Mouse (Mus musculus) liver, embryonic 11.5 days (tissue): ENCODE measurements around the gene Smim20. TPM values are rescaled to one million over a fixed set of nuclear protein-coding genes. Genes with fewer than 3 reads are reported as not detected.

Experiments used
- ATAC-seq: fragments of 200-750 bp; cut with Nextera tagmentation; replicated peaks from 2 replicates; pipeline ENCODE4 v1.8.0; 2017; ENCODE audit warnings: moderate number of reproducible peaks, mild to moderate bottlenecking, moderate TSS enrichment, moderate library complexity; ENCODE audit not compliant: low FRiP score
- DNase-seq: peaks from one replicate; pipeline ENCODE4 v3.0.0-alpha.2; 2017; ENCODE audit warnings: low spot score
- H3K27ac ChIP-seq: fragments of 300-500 bp; sonication (generic); 2 replicates; pipeline ENCODE4 v1.5.1; 2014; ENCODE audit warnings: mild to moderate bottlenecking, low read depth, low read length, control low read depth
- H3K27me3 ChIP-seq: fragments of 300-500 bp; sonication (generic); replicated peaks from 2 replicates; pipeline ENCODE4 v1.6.1; 2014; ENCODE audit warnings: low read length, mixed read lengths; ENCODE audit not compliant: control insufficient read depth, insufficient read depth
- H3K36me3 ChIP-seq: fragments of 300-500 bp; sonication (generic); 2 replicates; pipeline ENCODE4 v1.6.1; 2014; ENCODE audit warnings: mild to moderate bottlenecking, low read length, moderate library complexity, mixed read lengths; ENCODE audit not compliant: control insufficient read depth, insufficient read depth
- H3K4me1 ChIP-seq: fragments of 300-500 bp; sonication (generic); replicated peaks from 2 replicates; pipeline ENCODE4 v1.6.1; 2014; ENCODE audit warnings: low read length, mixed read lengths; ENCODE audit not compliant: control insufficient read depth, insufficient read depth
- H3K4me2 ChIP-seq: fragments of 300-500 bp; sonication (generic); 2 replicates; pipeline ENCODE4 v1.6.1; 2014; ENCODE audit warnings: mild to moderate bottlenecking, control low read depth, moderate library complexity
- H3K4me3 ChIP-seq: fragments of 300-500 bp; sonication (generic); 2 replicates; pipeline ENCODE4 v1.5.1; 2014; ENCODE audit warnings: low read depth, low read length, control low read depth
- H3K9ac ChIP-seq: fragments of 300-500 bp; sonication (generic); 2 replicates; pipeline ENCODE4 v1.6.1; 2014; ENCODE audit warnings: low read depth, low read length, control low read depth
- H3K9me3 ChIP-seq: fragments of 300-500 bp; sonication (generic); 2 replicates; pipeline ENCODE4 v1.6.1; 2016; ENCODE audit warnings: low read length, inconsistent platforms, mixed read lengths; ENCODE audit not compliant: control insufficient read depth
- WGBS: fragments of 180-500 bp; shearing (Covaris S2); extraction: QIAGEN DNeasy Blood & Tissue Kit; methylation state at CpG from one replicate; pipeline ENCODE4 v1.1.7; 2014; 5-methylcytosine and 5-hydroxymethylcytosine counted together
- polyA plus RNA-seq: library from polyadenylated mRNA; unstranded; fragments of >200 nt; fragmentation: Nextera tagmentation; extraction: Ambion mirVana; gene quantifications from 2 replicates; pipeline ENCODE4 v1.2.1, GENCODE M21; 2014

Gene Smim20
- polyA plus RNA-seq, 1 experiment from 2014 or later = 64.4 TPM

- H3K4me2 ChIP-seq = no peak overlapping the region
- 74% methylated on average over 13 of the region's 13 CpGs for WGBS
- no peaks in the 10 kb centered on the region for H3K9me3 ChIP-seq
- peaks cover 11% of the 10 kb centered on the region for H3K4me1 ChIP-seq
- no peak overlapping the region for H3K4me3 ChIP-seq
- H3K9ac ChIP-seq = no peak overlapping the region
- no peak for ATAC-seq
- no peaks in the 10 kb centered on the region for H3K27me3 ChIP-seq
- 0 out of 2 replicates have a peak, but pooled peaks cover 2% of the 10 kb centered on the region for H3K36me3 ChIP-seq
- H3K27ac ChIP-seq = no peak overlapping the region
- DNase-seq = no peak
Measured at GRCm38 (mm10) chr5:53270947-53271711, 4.2 kb downstream of the Smim20 start.

GRCm38 (mm10) chr5:53272626-53273025, 5.7 kb downstream of the Smim20 start:
- 95% methylated on average over 4 of the region's 4 CpGs for WGBS
- no peak overlapping the region for H3K9ac ChIP-seq
- no peak overlapping the region for H3K4me3 ChIP-seq
- DNase-seq (no peak), ATAC-seq (no peak)
- no peak overlapping the region for H3K27ac ChIP-seq
- H3K4me2 ChIP-seq = no peak overlapping the region
- peaks cover 9% of the 10 kb centered on the region; the same call in 1 of the 2 replicates for H3K4me1 ChIP-seq
- 0 out of 2 replicates have a peak, but pooled peaks cover 2% of the 10 kb centered on the region for H3K36me3 ChIP-seq
- H3K27me3 ChIP-seq = no peaks in the 10 kb centered on the region
- H3K9me3 ChIP-seq = no peaks in the 10 kb centered on the region

GRCm38 (mm10) chr5:53273699-53274430, 7.0 kb downstream of the Smim20 start:
- no peak overlapping the region for H3K4me2 ChIP-seq
- WGBS = 89% methylated on average over 5 of the region's 5 CpGs
- no peaks in the 10 kb centered on the region for H3K27me3 ChIP-seq
- 0 out of 2 replicates have a peak, but pooled peaks cover 4% of the 10 kb centered on the region for H3K4me1 ChIP-seq
- no peak overlapping the region for H3K4me3 ChIP-seq
- H3K9ac ChIP-seq = no peak overlapping the region
- no peak for DNase-seq
- H3K9me3 ChIP-seq = no peaks in the 10 kb centered on the region
- ATAC-seq = no peak
- H3K27ac ChIP-seq = no peak overlapping the region
- peaks cover 5% of the 10 kb centered on the region; the same call in 1 of the 2 replicates for H3K36me3 ChIP-seq

- WGBS = 62% methylated on average over 5 of the region's 5 CpGs
- peaks cover 5% of the 10 kb centered on the region; the same call in 1 of the 2 replicates for H3K36me3 ChIP-seq
- H3K4me3 ChIP-seq = no peak overlapping the region
- no peaks in the 10 kb centered on the region for H3K27me3 ChIP-seq
- H3K27ac ChIP-seq = no peak overlapping the region
- H3K9me3 ChIP-seq = no peaks in the 10 kb centered on the region
- H3K9ac ChIP-seq = no peak overlapping the region
- DNase-seq (no peak), ATAC-seq (no peak)
- H3K4me2 ChIP-seq = no peak overlapping the region
- 0 out of 2 replicates have a peak, but pooled peaks cover 4% of the 10 kb centered on the region for H3K4me1 ChIP-seq
Measured at GRCm38 (mm10) chr5:53274811-53275355, 8.0 kb downstream of the Smim20 start.

- H3K9me3 ChIP-seq = no peaks in the 10 kb centered on the region
- 72% methylated on average over 3 of the region's 3 CpGs for WGBS
- H3K36me3 ChIP-seq = peaks cover 5% of the 10 kb centered on the region; the same call in 1 of the 2 replicates
- H3K27ac ChIP-seq = no peak overlapping the region
- 0 out of 2 replicates have a peak, but pooled peaks cover 4% of the 10 kb centered on the region for H3K4me1 ChIP-seq
- H3K27me3 ChIP-seq = no peaks in the 10 kb centered on the region
- ATAC-seq = no peak
- H3K4me2 ChIP-seq = no peak overlapping the region
- no peak overlapping the region for H3K9ac ChIP-seq
- no peak overlapping the region for H3K4me3 ChIP-seq
- DNase-seq = no peak
Measured at GRCm38 (mm10) chr5:53275376-53275775, 8.5 kb downstream of the Smim20 start.

- H3K27me3 ChIP-seq = no peaks in the 10 kb centered on the region
- DNase-seq = no peak
- no peak overlapping the region for H3K4me2 ChIP-seq
- no peak for ATAC-seq
- WGBS = 70% methylated on average over 5 of the region's 5 CpGs
- H3K27ac ChIP-seq = no peak overlapping the region
- H3K36me3 ChIP-seq = peaks cover 5% of the 10 kb centered on the region; the same call in 1 of the 2 replicates
- H3K4me1 ChIP-seq = no peaks in the 10 kb centered on the region
- no peak overlapping the region for H3K4me3 ChIP-seq
- no peak overlapping the region for H3K9ac ChIP-seq
- no peaks in the 10 kb centered on the region for H3K9me3 ChIP-seq
Measured at GRCm38 (mm10) chr5:53276470-53277022, 9.7 kb downstream of the Smim20 start.

- Histone ChIP-seq H3K9ac (no peak overlapping the region), H3K36me3 (peaks cover 5% of the 10 kb centered on the region; the same call in 1 of the 2 replicates), H3K4me1 (no peaks in the 10 kb centered on the region), H3K4me2 (no peak overlapping the region), H3K9me3 (no peaks in the 10 kb centered on the region), H3K4me3 (no peak overlapping the region), H3K27ac (no peak overlapping the region), H3K27me3 (no peaks in the 10 kb centered on the region)
- ATAC-seq = no peak
- 72% methylated on average over 4 of the region's 4 CpGs for WGBS
- no peak for DNase-seq
Measured at GRCm38 (mm10) chr5:53277716-53278263, 10.9 kb downstream of the Smim20 start.

- Histone ChIP-seq H3K4me2 (no peak overlapping the region), H3K27me3 (no peaks in the 10 kb centered on the region), H3K9ac (no peak overlapping the region), H3K4me3 (no peak overlapping the region), H3K27ac (no peak overlapping the region), H3K9me3 (no peaks in the 10 kb centered on the region), H3K4me1 (no peaks in the 10 kb centered on the region), H3K36me3 (peaks cover 3% of the 10 kb centered on the region; the same call in 1 of the 2 replicates)
- DNase-seq (no peak), ATAC-seq (no peak)
- 76% methylated on average over 12 of the region's 12 CpGs for WGBS
Measured at GRCm38 (mm10) chr5:53279216-53279813, 12.4 kb downstream of the Smim20 start.
